Mouse (Mus musculus): ENCODE measurements around the gene Lrp5. TPM values are rescaled to one million over a fixed set of nuclear protein-coding genes. Genes with fewer than 3 reads are reported as not detected.

Lrp5 gene
- total and polyA plus RNA-seq, 2 experiments from 2014 or later: 0.58 to 15.0 TPM

GRCm38 (mm10) chr19:3692414-3693145 is 6.2 kb upstream of the Lrp5 start:
- WGBS: 66% methylated on average over 6 of the region's 6 CpGs
- DNase-seq (ENCODE audit: low spot score) (no peak), ATAC-seq (ENCODE audit: low FRiP score) (no peak)
- no peak overlapping the region for H3K4me2 ChIP-seq (ENCODE audit: low read depth, low read length, poor library complexity, severe bottlenecking)
- no peak overlapping the region for H3K4me3 ChIP-seq (ENCODE audit: low read depth, low read length)
- no peak overlapping the region for H3K27ac ChIP-seq (ENCODE audit: low read depth, low read length)
- H3K9ac ChIP-seq (replicated peaks; ENCODE audit: low read length, poor library complexity, severe bottlenecking): no peak overlapping the region
- TF ChIP-seq CTCF (IDR thresholded peaks at IDR 0.05): no peak
- no peaks in the 10 kb centered on the region for H3K27me3 ChIP-seq (ENCODE audit: insufficient read depth, low read length)
- H3K9me3 ChIP-seq (ENCODE audit: low read length): no peaks in the 10 kb centered on the region
- no peaks in the 10 kb centered on the region for H3K36me3 ChIP-seq (ENCODE audit: insufficient read depth, low read length)
- no peaks in the 10 kb centered on the region for H3K4me1 ChIP-seq (ENCODE audit: insufficient read depth, low read length)

- Histone ChIP-seq H3K36me3 (ENCODE audit: insufficient read depth, low read length) (no peaks in the 10 kb centered on the region), H3K9me3 (ENCODE audit: low read length) (no peaks in the 10 kb centered on the region), H3K4me2 (ENCODE audit: low read depth, low read length, poor library complexity, severe bottlenecking) (no peak overlapping the region), H3K9ac (replicated peaks; ENCODE audit: low read length, poor library complexity, severe bottlenecking) (no peak overlapping the region), H3K27me3 (ENCODE audit: insufficient read depth, low read length) (no peaks in the 10 kb centered on the region), H3K27ac (ENCODE audit: low read depth, low read length) (no peak overlapping the region), H3K4me3 (ENCODE audit: low read depth, low read length) (no peak overlapping the region), H3K4me1 (ENCODE audit: insufficient read depth, low read length) (no peaks in the 10 kb centered on the region)
- WGBS: 93% methylated on average over 5 of the region's 5 CpGs
- no peak for DNase-seq (ENCODE audit: low spot score)
- TF ChIP-seq CTCF (IDR thresholded peaks at IDR 0.05): no peak
- no peak for ATAC-seq (ENCODE audit: low FRiP score)
Observed at GRCm38 (mm10) chr19:3691337-3691736, 5.0 kb upstream of the Lrp5 start.

DNA sequence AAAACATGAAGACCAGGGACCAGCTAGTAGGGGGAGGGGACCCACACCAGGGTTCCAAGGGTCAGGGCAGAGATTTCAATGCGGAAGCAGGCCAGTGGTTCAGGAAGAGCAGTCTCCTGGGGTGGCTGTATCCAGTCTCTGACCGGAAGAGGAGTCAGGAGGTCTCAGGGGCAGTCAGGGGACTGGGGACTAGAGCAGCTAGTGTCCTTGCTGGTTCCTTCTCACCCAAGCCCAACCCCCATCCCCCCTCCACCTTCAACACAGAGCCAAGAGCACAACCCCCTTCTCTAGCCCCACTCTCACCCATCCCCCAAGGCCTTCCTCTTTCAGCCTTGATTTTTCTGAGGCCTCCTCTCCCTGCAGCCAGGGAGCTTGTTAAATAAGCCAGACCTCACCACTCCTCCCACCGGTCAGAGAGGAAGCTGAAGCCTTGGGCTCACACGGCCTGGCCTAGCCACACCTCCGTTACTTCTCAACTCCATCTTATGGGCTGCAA is 1.4 kb upstream of the Lrp5 start:
- DNase-seq (ENCODE audit: low spot score): no peak
- ATAC-seq (ENCODE audit: low FRiP score): no peak
- Histone ChIP-seq H3K4me1 (ENCODE audit: insufficient read depth, low read length) (0 out of 2 replicates have a peak, but pooled peaks cover 6% of the 10 kb centered on the region), H3K4me2 (ENCODE audit: low read depth, low read length, poor library complexity, severe bottlenecking) (no peak overlapping the region), H3K9me3 (ENCODE audit: low read length) (no peaks in the 10 kb centered on the region), H3K9ac (replicated peaks; ENCODE audit: low read length, poor library complexity, severe bottlenecking) (no peak overlapping the region), H3K27ac (ENCODE audit: low read depth, low read length) (no peak overlapping the region), H3K27me3 (ENCODE audit: insufficient read depth, low read length) (no peaks in the 10 kb centered on the region), H3K4me3 (ENCODE audit: low read depth, low read length) (no peak overlapping the region), H3K36me3 (ENCODE audit: insufficient read depth, low read length) (no peaks in the 10 kb centered on the region)
- no peak for TF ChIP-seq CTCF (IDR thresholded peaks at IDR 0.05)
- WGBS: 33% methylated on average over 5 of the region's 5 CpGs

- no peaks in the 10 kb centered on the region for H3K36me3 ChIP-seq (ENCODE audit: insufficient read depth, low read length)
- TF ChIP-seq CTCF (IDR thresholded peaks at IDR 0.05): 0 out of 2 replicates have a peak, but pooled peaks have one; percentile 3
- H3K4me3 ChIP-seq (ENCODE audit: low read depth, low read length): peak overlapping the region; percentile 83
- H3K27me3 ChIP-seq (ENCODE audit: insufficient read depth, low read length): no peaks in the 10 kb centered on the region
- H3K27ac ChIP-seq (ENCODE audit: low read depth, low read length): peak overlapping the region; percentile 26; the same call in 1 of the 2 replicates
- H3K9ac ChIP-seq (replicated peaks; ENCODE audit: low read length, poor library complexity, severe bottlenecking): peak overlapping the region; percentile 65
- 0 out of 2 replicates have a peak, but pooled peaks cover 6% of the 10 kb centered on the region for H3K4me1 ChIP-seq (ENCODE audit: insufficient read depth, low read length)
- H3K9me3 ChIP-seq (ENCODE audit: low read length): no peaks in the 10 kb centered on the region
- 2% methylated on average over 42 of the region's 45 CpGs for WGBS
- H3K4me2 ChIP-seq (ENCODE audit: low read depth, low read length, poor library complexity, severe bottlenecking): peak overlapping the region; percentile 100
- DNase-seq (ENCODE audit: low spot score) (no peak), ATAC-seq (ENCODE audit: low FRiP score) (0 out of 2 replicates have a peak, but pooled peaks have one; percentile 29)
Observed at GRCm38 (mm10) chr19:3685611-3686214, 651 bp downstream of the Lrp5 start.

GRCm38 (mm10) chr19:3684957-3685580 is 1.3 kb downstream of the Lrp5 start:
- no peaks in the 10 kb centered on the region for H3K27me3 ChIP-seq (ENCODE audit: insufficient read depth, low read length)
- WGBS: 22% methylated on average over 11 of the region's 11 CpGs
- no peak overlapping the region for H3K9ac ChIP-seq (replicated peaks; ENCODE audit: low read length, poor library complexity, severe bottlenecking)
- no peak for DNase-seq (ENCODE audit: low spot score)
- TF ChIP-seq CTCF (IDR thresholded peaks at IDR 0.05): no peak
- H3K36me3 ChIP-seq (ENCODE audit: insufficient read depth, low read length): no peaks in the 10 kb centered on the region
- no peak for ATAC-seq (ENCODE audit: low FRiP score)
- H3K27ac ChIP-seq (ENCODE audit: low read depth, low read length): no peak overlapping the region
- no peaks in the 10 kb centered on the region for H3K9me3 ChIP-seq (ENCODE audit: low read length)
- H3K4me2 ChIP-seq (ENCODE audit: low read depth, low read length, poor library complexity, severe bottlenecking): peak overlapping the region; percentile 100
- 0 out of 2 replicates have a peak, but pooled peaks cover 6% of the 10 kb centered on the region for H3K4me1 ChIP-seq (ENCODE audit: insufficient read depth, low read length)
- peak overlapping the region; percentile 83; the same call in 1 of the 2 replicates for H3K4me3 ChIP-seq (ENCODE audit: low read depth, low read length)
